Mouse (Mus musculus) hindbrain, embryonic 10.5 days (tissue): ENCODE measurements around the gene Lcn12. TPM values are rescaled to one million over a fixed set of nuclear protein-coding genes. Genes with fewer than 3 reads are reported as not detected.

ENCODE experiments used
- DNase-seq: peaks from one replicate; pipeline ENCODE4 v3.0.0-alpha.2; 2017; ENCODE audit warnings: low spot score
- H3K27ac ChIP-seq: fragments of 300-500 bp; sonication (generic); 2 replicates; pipeline ENCODE4 v1.5.1; 2016; ENCODE audit warnings: mild to moderate bottlenecking, moderate library complexity
- H3K27me3 ChIP-seq: fragments of 300-500 bp; sonication (generic); 2 replicates; pipeline ENCODE4 v1.6.1; 2016; ENCODE audit warnings: mild to moderate bottlenecking; ENCODE audit not compliant: poor library complexity, insufficient read depth, severe bottlenecking
- H3K36me3 ChIP-seq: fragments of 300-500 bp; sonication (generic); 2 replicates; pipeline ENCODE4 v1.6.1; 2016; ENCODE audit warnings: mild to moderate bottlenecking, moderate library complexity
- H3K4me1 ChIP-seq: fragments of 300-500 bp; sonication (generic); replicated peaks from 2 replicates; pipeline ENCODE4 v1.6.1; 2016; ENCODE audit warnings: mild to moderate bottlenecking
- H3K4me3 ChIP-seq: fragments of 300-500 bp; sonication (generic); 2 replicates; pipeline ENCODE4 v1.5.1; 2016; ENCODE audit warnings: mild to moderate bottlenecking, moderate library complexity
- H3K9me3 ChIP-seq: fragments of 300-500 bp; sonication (generic); 2 replicates; pipeline ENCODE4 v1.6.1; 2016; ENCODE audit warnings: mild to moderate bottlenecking, moderate library complexity
- WGBS: fragments of 180-500 bp; shearing (Covaris S2); methylation state at CpG from one replicate; pipeline ENCODE4 v1.1.7; 2016; 5-methylcytosine and 5-hydroxymethylcytosine counted together
- polyA plus RNA-seq: library from polyadenylated mRNA; unstranded; fragments of >200 nt; fragmentation: Nextera tagmentation; extraction: Ambion mirVana; gene quantifications from 2 replicates; pipeline ENCODE4 v1.2.1, GENCODE M21; 2016

Gene Lcn12
- polyA plus RNA-seq, 1 experiment from 2014 or later = not detected

- peaks cover 4% of the 10 kb centered on the region; the same call in 1 of the 2 replicates for H3K9me3 ChIP-seq
- 58% methylated on average over 10 of the region's 10 CpGs for WGBS
- peak overlapping the region; percentile 18; the same call in 1 of the 2 replicates for H3K27ac ChIP-seq
- H3K4me1 ChIP-seq = peaks cover 40% of the 10 kb centered on the region
- no peaks in the 10 kb centered on the region for H3K36me3 ChIP-seq
- H3K4me3 ChIP-seq = no peak overlapping the region
- DNase-seq = no peak
- no peaks in the 10 kb centered on the region; the same call in 1 of the 2 replicates for H3K27me3 ChIP-seq
Observed at GRCm38 (mm10) chr2:25465816-25466635, 27.7 kb downstream of the Lcn12 start.

- Histone ChIP-seq H3K27ac (no peak overlapping the region), H3K36me3 (no peaks in the 10 kb centered on the region), H3K4me3 (no peak overlapping the region), H3K4me1 (peaks cover 44% of the 10 kb centered on the region), H3K27me3 (no peaks in the 10 kb centered on the region; the same call in 1 of the 2 replicates), H3K9me3 (peaks cover 4% of the 10 kb centered on the region; the same call in 1 of the 2 replicates)
- DNase-seq = no peak
- 84% methylated on average over 2 of the region's 2 CpGs for WGBS
Observed at GRCm38 (mm10) chr2:25465256-25465655, 28.5 kb downstream of the Lcn12 start.

- H3K9me3 ChIP-seq = peaks cover 4% of the 10 kb centered on the region; the same call in 1 of the 2 replicates
- no peak for DNase-seq
- H3K4me1 ChIP-seq = peaks cover 46% of the 10 kb centered on the region
- H3K27me3 ChIP-seq = no peaks in the 10 kb centered on the region
- no peak overlapping the region for H3K27ac ChIP-seq
- peaks cover 7% of the 10 kb centered on the region for H3K36me3 ChIP-seq
- WGBS = 80% methylated on average over 3 of the region's 3 CpGs
- H3K4me3 ChIP-seq = no peak overlapping the region
Observed at GRCm38 (mm10) chr2:25463630-25464029, 30.1 kb downstream of the Lcn12 start.

GRCm38 (mm10) chr2:25461407-25461806 lies 32.3 kb downstream of the Lcn12 start:
- H3K4me3 ChIP-seq = peak overlapping the region; percentile 85
- H3K27ac ChIP-seq = peak overlapping the region; percentile 92
- H3K36me3 ChIP-seq = peaks cover 9% of the 10 kb centered on the region
- peaks cover 34% of the 10 kb centered on the region for H3K4me1 ChIP-seq
- peaks cover 4% of the 10 kb centered on the region; the same call in 1 of the 2 replicates for H3K9me3 ChIP-seq
- no peaks in the 10 kb centered on the region for H3K27me3 ChIP-seq
- 36% methylated on average over 3 of the region's 3 CpGs for WGBS
- no peak for DNase-seq

- H3K9me3 ChIP-seq = peaks cover 4% of the 10 kb centered on the region; the same call in 1 of the 2 replicates
Observed at GRCm38 (mm10) chr2:25460551-25461309, 33.0 kb downstream of the Lcn12 start, which contains the start of gene Paxx. TSS of gene Paxx (minus strand) at chr2:25461094.

GRCm38 (mm10) chr2:25460135-25460534 lies 33.6 kb downstream of the Lcn12 start:
- no peak for DNase-seq
- Histone ChIP-seq H3K36me3 (peaks cover 9% of the 10 kb centered on the region), H3K27me3 (no peaks in the 10 kb centered on the region), H3K27ac (peak overlapping the region; percentile 92), H3K4me3 (peak overlapping the region; percentile 85), H3K4me1 (peaks cover 25% of the 10 kb centered on the region), H3K9me3 (peaks cover 4% of the 10 kb centered on the region; the same call in 1 of the 2 replicates)
- 42% methylated on average over 5 of the region's 5 CpGs for WGBS

More at GRCm38 (mm10) chr2:25460551-25461309, 33.0 kb downstream of the Lcn12 start, which contains the start of gene Paxx:
- peak; percentile 88 for DNase-seq
- H3K4me1 ChIP-seq = peaks cover 28% of the 10 kb centered on the region
- peaks cover 9% of the 10 kb centered on the region for H3K36me3 ChIP-seq
- no peaks in the 10 kb centered on the region for H3K27me3 ChIP-seq
- peak within 1 kb of the TSS; percentile 92 for H3K27ac ChIP-seq
- under 1% methylated on average over 48 of the region's 48 CpGs for WGBS
- peak within 1 kb of the TSS; percentile 85 for H3K4me3 ChIP-seq

GRCm38 (mm10) chr2:25458911-25459310 lies 34.8 kb downstream of the Lcn12 start:
- peaks cover 9% of the 10 kb centered on the region for H3K36me3 ChIP-seq
- 82% methylated on average over 5 of the region's 5 CpGs for WGBS
- no peak for DNase-seq
- H3K27me3 ChIP-seq = no peaks in the 10 kb centered on the region
- H3K9me3 ChIP-seq = peaks cover 4% of the 10 kb centered on the region; the same call in 1 of the 2 replicates
- H3K4me3 ChIP-seq = 0 out of 2 replicates have a peak overlapping the region, but pooled peaks have one; percentile 85
- no peak overlapping the region for H3K27ac ChIP-seq
- peaks cover 25% of the 10 kb centered on the region for H3K4me1 ChIP-seq

GRCm38 (mm10) chr2:25457022-25457896 lies 36.5 kb downstream of the Lcn12 start:
- Histone ChIP-seq H3K9me3 (peaks cover 3% of the 10 kb centered on the region; the same call in 1 of the 2 replicates), H3K4me3 (no peak overlapping the region), H3K4me1 (peaks cover 25% of the 10 kb centered on the region), H3K36me3 (peaks cover 9% of the 10 kb centered on the region), H3K27me3 (no peaks in the 10 kb centered on the region), H3K27ac (no peak overlapping the region)
- DNase-seq = no peak
- WGBS = 88% methylated on average over 9 of the region's 9 CpGs

- Histone ChIP-seq H3K4me1 (peaks cover 22% of the 10 kb centered on the region), H3K27me3 (no peaks in the 10 kb centered on the region), H3K36me3 (peaks cover 9% of the 10 kb centered on the region), H3K9me3 (no peaks in the 10 kb centered on the region), H3K4me3 (no peak within 1 kb of the TSS), H3K27ac (no peak within 1 kb of the TSS)
- no peak for DNase-seq
- 62% methylated on average over 14 of the region's 14 CpGs for WGBS
Observed at GRCm38 (mm10) chr2:25456205-25456953, 37.3 kb downstream of the Lcn12 start, which contains the start of gene Clic3. TSS of gene Clic3 (plus strand) at chr2:25456838.

- H3K27ac ChIP-seq = no peak overlapping the region
- H3K9me3 ChIP-seq = no peaks in the 10 kb centered on the region
- no peak for DNase-seq
- 47% methylated on average over 1 of the region's 1 CpGs for WGBS
- H3K27me3 ChIP-seq = no peaks in the 10 kb centered on the region
- peaks cover 4% of the 10 kb centered on the region; the same call in 1 of the 2 replicates for H3K36me3 ChIP-seq
- no peak overlapping the region for H3K4me3 ChIP-seq
- H3K4me1 ChIP-seq = no peaks in the 10 kb centered on the region
Observed at GRCm38 (mm10) chr2:25452951-25453350, 40.8 kb downstream of the Lcn12 start.

GRCm38 (mm10) chr2:25450853-25451647 lies 42.7 kb downstream of the Lcn12 start:
- no peaks in the 10 kb centered on the region for H3K9me3 ChIP-seq
- no peaks in the 10 kb centered on the region for H3K27me3 ChIP-seq
- 84% methylated on average over 8 of the region's 8 CpGs for WGBS
- H3K36me3 ChIP-seq = peaks cover 22% of the 10 kb centered on the region
- H3K27ac ChIP-seq = no peak overlapping the region
- no peak for DNase-seq
- H3K4me3 ChIP-seq = no peak overlapping the region
- no peaks in the 10 kb centered on the region for H3K4me1 ChIP-seq
